16 mouse cellular contexts compared by ENCODE assay signal in genomic region chr3:154183957-154184356, GRCm38 (mm10).
"Had no signal": no experiment of that assay in that cellular context is flagged by ENCODE, and none has a peak within 500 bp of the region (broad histone marks: within the 10 kb centered on the region; RNA-seq: fewer than 3 reads in every experiment).

No protein-coding gene starts in this region.

- H3K4me1 ChIP-seq: kidney, embryonic 15.5 days; limb, embryonic 12.5 days; liver, embryonic 13.5 days had no signal

- H3K9ac ChIP-seq: kidney, embryonic 15.5 days; limb, embryonic 12.5 days; liver, embryonic 13.5 days; liver, postnatal 0 days; neural tube, embryonic 13.5 days had no signal

- ATAC-seq: liver, postnatal 0 days had no signal

- H3K27ac ChIP-seq: kidney, embryonic 15.5 days; limb, embryonic 12.5 days; liver, embryonic 13.5 days; midbrain, embryonic 10.5 days; neural tube, embryonic 13.5 days; stomach, postnatal 0 days had no signal

- H3K9me3 ChIP-seq: kidney, embryonic 15.5 days; limb, embryonic 12.5 days; liver, embryonic 13.5 days; midbrain, embryonic 10.5 days had no signal

- DNase-seq: kidney, adult 2 months; kidney, postnatal 14 days; layer of hippocampus, adult 9-11 months; layer of hippocampus, postnatal 36 days; liver; liver, embryonic 13.5 days; liver, postnatal 0 days; midbrain, embryonic 14.5 days; right cerebral cortex, adult 18-20 months; thymus, adult 18-20 months; thymus, postnatal 14 days had no signal

- H3K27me3 ChIP-seq: kidney, embryonic 15.5 days; limb, embryonic 12.5 days; liver, embryonic 13.5 days; neural tube, embryonic 13.5 days had no signal

- H3K36me3 ChIP-seq: kidney, embryonic 15.5 days; limb, embryonic 12.5 days; liver, embryonic 13.5 days; neural tube, embryonic 13.5 days had no signal

- H3K4me3 ChIP-seq: kidney, embryonic 15.5 days; limb, embryonic 12.5 days; liver, embryonic 13.5 days; midbrain, embryonic 10.5 days; neural tube, embryonic 13.5 days had no signal

- H3K4me2 ChIP-seq: kidney, embryonic 15.5 days; limb, embryonic 12.5 days; liver, embryonic 13.5 days; neural tube, embryonic 13.5 days had no signal
